In the genomic region with DNA sequence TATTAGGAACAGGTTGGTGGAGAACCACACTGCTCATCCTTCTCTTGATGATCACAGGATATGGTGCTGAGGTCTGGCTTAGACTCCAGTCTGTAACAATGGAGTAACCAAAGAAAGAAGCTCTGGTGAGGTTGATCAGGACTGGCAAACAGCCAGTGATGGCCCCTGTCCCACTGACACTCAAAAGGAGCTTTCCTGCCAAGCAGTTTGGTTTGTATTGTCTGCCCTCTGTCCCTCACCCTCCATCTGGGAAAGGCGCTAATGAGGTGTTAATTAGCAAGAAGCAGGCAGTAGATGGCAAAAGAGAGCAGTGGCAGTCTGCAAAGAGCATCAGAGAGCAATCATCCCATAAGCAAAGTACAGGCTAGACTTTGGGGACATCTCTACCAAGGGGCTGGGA, we compare ENCODE assay signal across 10 mouse cellular contexts.
A peak's percentile ranks its signal among the peaks of the same experiment; 100 is the strongest.
DNase-seq lines count a peak whose midpoint lies in the region; ATAC-seq and TF ChIP-seq lines count a peak whose summit lies in the region.
"Had no signal": no experiment of that assay in that cellular context is flagged by ENCODE, and none has a peak within 500 bp of the region (broad histone marks: within the 10 kb centered on the region; RNA-seq: fewer than 3 reads in every experiment).

No protein-coding gene starts in this region.

- H3K4me3 ChIP-seq in heart, embryonic 16.5 days (ENCODE audit: low read length): no peak overlapping the region
- H3K4me3 ChIP-seq in embryonic facial prominence, embryonic 11.5 days (ENCODE audit: low read depth, low read length): no peak overlapping the region
- no peak overlapping the region for H3K4me3 ChIP-seq in hindbrain, postnatal 0 days (ENCODE audit: low read length)

- WGBS in heart, embryonic 16.5 days: 14% methylated on average over 1 of the region's 1 CpGs
- 57% methylated on average over 1 of the region's 1 CpGs for WGBS in embryonic facial prominence, embryonic 11.5 days
- 19% methylated on average over 1 of the region's 1 CpGs for WGBS in hindbrain, postnatal 0 days

- no peak overlapping the region for H3K9ac ChIP-seq in heart, embryonic 16.5 days (ENCODE audit: low read length)
- H3K9ac ChIP-seq in embryonic facial prominence, embryonic 11.5 days (replicated peaks; ENCODE audit: low read length): no peak overlapping the region
- no peak overlapping the region for H3K9ac ChIP-seq in hindbrain, postnatal 0 days (replicated peaks; ENCODE audit: low read length)

- peak; percentile 50 for TF ChIP-seq CTCF in hindbrain, postnatal 0 days (IDR thresholded peaks at IDR 0.05; ENCODE audit: low read depth)

- H3K27ac ChIP-seq in heart, embryonic 16.5 days (ENCODE audit: low read length): peak overlapping the region; percentile 66
- peak overlapping the region; percentile 23 for H3K27ac ChIP-seq in embryonic facial prominence, embryonic 11.5 days (replicated peaks; ENCODE audit: low read depth, low read length)
- H3K27ac ChIP-seq in hindbrain, postnatal 0 days: no peak overlapping the region; the same call in 1 of the 2 replicates
- H3K27ac ChIP-seq: macrophage had no signal

- intact Hi-C loops in heart, postnatal 14 days (cut with DNase I): no loop called here

- DNase-seq in heart, postnatal 14 days: no peak
- peak; percentile 94 for DNase-seq in Muller cell, postnatal 12 days (ENCODE audit: inconsistent ontology term)
- no peak for DNase-seq in embryonic facial prominence, embryonic 11.5 days (ENCODE audit: low spot score)
- DNase-seq in hindbrain, postnatal 0 days (ENCODE audit: low spot score): peak; percentile 65
- no peak for DNase-seq in frontal cortex, postnatal 10 days (ENCODE audit: low spot score in 2 of 2)
- DNase-seq in thymus, postnatal 10 days (ENCODE audit: low spot score in 2 of 2): no peak
- DNase-seq in gastrocnemius, adult 18-20 months (ENCODE audit: low spot score): no peak
- DNase-seq: adrenal gland, adult 8-10 months had no signal

- 0 out of 2 replicates have a peak, but pooled peaks have one; percentile 18 for ATAC-seq in heart, embryonic 16.5 days (replicated peaks; ENCODE audit: extremely low read depth, insufficient read depth, low FRiP score)
- ATAC-seq in embryonic facial prominence, embryonic 11.5 days (replicated peaks; ENCODE audit: insufficient number of reproducible peaks, low FRiP score, low TSS enrichment, low read depth): no peak
- ATAC-seq in hindbrain, postnatal 0 days: peak; percentile 48; the same call in 1 of the 2 replicates

- no peaks in the 10 kb centered on the region for H3K9me3 ChIP-seq in heart, embryonic 16.5 days (replicated peaks; ENCODE audit: control insufficient read depth, low read length)
- H3K9me3 ChIP-seq in embryonic facial prominence, embryonic 11.5 days (replicated peaks; ENCODE audit: control insufficient read depth, low read length): no peaks in the 10 kb centered on the region
- H3K9me3 ChIP-seq in hindbrain, postnatal 0 days (ENCODE audit: low read length): no peaks in the 10 kb centered on the region

- no peaks in the 10 kb centered on the region for H3K36me3 ChIP-seq in heart, embryonic 16.5 days (ENCODE audit: control insufficient read depth, insufficient read depth)
- no peaks in the 10 kb centered on the region; the same call in 1 of the 2 replicates for H3K36me3 ChIP-seq in embryonic facial prominence, embryonic 11.5 days (replicated peaks; ENCODE audit: control insufficient read depth, insufficient read depth, low read depth, low read length)
- H3K36me3 ChIP-seq in hindbrain, postnatal 0 days (ENCODE audit: insufficient read depth, low read length): no peaks in the 10 kb centered on the region; the same call in 1 of the 2 replicates

- no peaks in the 10 kb centered on the region for H3K27me3 ChIP-seq in heart, embryonic 16.5 days (ENCODE audit: control insufficient read depth, insufficient read depth, low read length)
- H3K27me3 ChIP-seq in embryonic facial prominence, embryonic 11.5 days (ENCODE audit: control insufficient read depth, insufficient read depth, low read length): no peaks in the 10 kb centered on the region
- H3K27me3 ChIP-seq in hindbrain, postnatal 0 days (ENCODE audit: insufficient read depth, low read length): no peaks in the 10 kb centered on the region

- peak overlapping the region; percentile 25 for H3K4me2 ChIP-seq in heart, embryonic 16.5 days (ENCODE audit: low read depth, low read length)
- no peak overlapping the region for H3K4me2 ChIP-seq in embryonic facial prominence, embryonic 11.5 days (ENCODE audit: low read depth, low read length)
- H3K4me2 ChIP-seq in hindbrain, postnatal 0 days (ENCODE audit: low read depth, low read length): no peak overlapping the region

- peaks cover 40% of the 10 kb centered on the region for H3K4me1 ChIP-seq in heart, embryonic 16.5 days (ENCODE audit: control insufficient read depth, insufficient read depth, low read length)
- no peaks in the 10 kb centered on the region for H3K4me1 ChIP-seq in embryonic facial prominence, embryonic 11.5 days (ENCODE audit: control insufficient read depth, insufficient read depth, low read length)
- peaks cover 18% of the 10 kb centered on the region; the same call in 1 of the 2 replicates for H3K4me1 ChIP-seq in hindbrain, postnatal 0 days (ENCODE audit: insufficient read depth, low read length)

Comparison
In these comparisons a context has a peak if more than half of its experiments do, and no peak if none do; other contexts are left out.
1. DNase-seq: peak in Muller cell, postnatal 12 days (single experiment) and hindbrain, postnatal 0 days (single experiment); none in heart, postnatal 14 days (0 of 2), embryonic facial prominence, embryonic 11.5 days (single experiment), frontal cortex, postnatal 10 days (0 of 2), thymus, postnatal 10 days (0 of 2) and gastrocnemius, adult 18-20 months (single experiment).